Mouse (Mus musculus): ENCODE measurements around the gene Sh3bgrl3.

Sh3bgrl3 gene

GRCm38 (mm10) chr4:134110653-134111052 lies 17.9 kb downstream of the Sh3bgrl3 start:
- peak; percentile 30 for DNase-seq (ENCODE audit: low read depth, low spot score)

- DNase-seq (ENCODE audit: low read depth, low spot score), result peak; percentile 27
Measured at GRCm38 (mm10) chr4:134108196-134108595, 20.4 kb downstream of the Sh3bgrl3 start.

GRCm38 (mm10) chr4:134107730-134108129 lies 20.9 kb downstream of the Sh3bgrl3 start:
- DNase-seq (ENCODE audit: low read depth, low spot score), result no peak

- no peak for DNase-seq (ENCODE audit: low read depth, low spot score)
Measured at GRCm38 (mm10) chr4:134106105-134106504, 22.5 kb downstream of the Sh3bgrl3 start.

- DNase-seq (ENCODE audit: low read depth, low spot score), result no peak
Measured at GRCm38 (mm10) chr4:134102742-134103119, 25.9 kb downstream of the Sh3bgrl3 start.

- peak; percentile 96 for DNase-seq (ENCODE audit: low read depth, low spot score)
Measured at GRCm38 (mm10) chr4:134101979-134102741, 26.4 kb downstream of the Sh3bgrl3 start, which contains the start of gene Ubxn11. Gene Ubxn11 (plus strand): TSS chr4:134102570.

- DNase-seq (ENCODE audit: low read depth, low spot score), result no peak
Measured at GRCm38 (mm10) chr4:134100245-134100644, 28.3 kb downstream of the Sh3bgrl3 start.

- DNase-seq (ENCODE audit: low read depth, low spot score), result no peak
Measured at GRCm38 (mm10) chr4:134098628-134099027, 30.0 kb downstream of the Sh3bgrl3 start.

- no peak for DNase-seq (ENCODE audit: low read depth, low spot score)
Measured at GRCm38 (mm10) chr4:134097015-134097608, 31.5 kb downstream of the Sh3bgrl3 start.

- DNase-seq (ENCODE audit: low read depth, low spot score), result no peak
Measured at GRCm38 (mm10) chr4:134096120-134096519, 32.5 kb downstream of the Sh3bgrl3 start.

GRCm38 (mm10) chr4:134094923-134095547 lies 33.6 kb downstream of the Sh3bgrl3 start, which contains the start of gene Cd52:
Gene Cd52 (minus strand): TSS chr4:134095082.
- no peak for DNase-seq (ENCODE audit: low read depth, low spot score)

GRCm38 (mm10) chr4:134094004-134094564 lies 34.5 kb downstream of the Sh3bgrl3 start:
- DNase-seq (ENCODE audit: low read depth, low spot score), result no peak

GRCm38 (mm10) chr4:134092382-134093288 lies 36.0 kb downstream of the Sh3bgrl3 start:
- peak; percentile 84 for DNase-seq (ENCODE audit: low read depth, low spot score)

GRCm38 (mm10) chr4:134091225-134091529 lies 37.4 kb downstream of the Sh3bgrl3 start:
- DNase-seq (ENCODE audit: low read depth, low spot score), result no peak

- DNase-seq (ENCODE audit: low read depth, low spot score), result no peak
Measured at GRCm38 (mm10) chr4:134090521-134091224, 37.9 kb downstream of the Sh3bgrl3 start.

- no peak for DNase-seq (ENCODE audit: low read depth, low spot score)
Measured at GRCm38 (mm10) chr4:134089029-134089428, 39.6 kb downstream of the Sh3bgrl3 start.

GRCm38 (mm10) chr4:134087412-134087811 lies 41.2 kb downstream of the Sh3bgrl3 start:
- DNase-seq (ENCODE audit: low read depth, low spot score), result peak; percentile 72

GRCm38 (mm10) chr4:134084999-134085398 lies 43.6 kb downstream of the Sh3bgrl3 start:
- peak; percentile 86 for DNase-seq (ENCODE audit: low read depth, low spot score)

GRCm38 (mm10) chr4:134082460-134082859 lies 46.1 kb downstream of the Sh3bgrl3 start:
- no peak for DNase-seq (ENCODE audit: low read depth, low spot score)

- peak; percentile 99 for DNase-seq (ENCODE audit: low read depth, low spot score)
Measured at GRCm38 (mm10) chr4:134081730-134082386, 46.7 kb downstream of the Sh3bgrl3 start.

All from ZHBTc4 (cell line).